Mouse (Mus musculus) layer of hippocampus, adult 9-10 months (tissue): ENCODE measurements around the gene Grik1.

Source experiments
- DNase-seq: peaks from one replicate; pipeline ENCODE4 v3.0.0; 2022; ENCODE audit warnings: low spot score

Grik1 gene

GRCm38 (mm10) chr16:88290132-88290772 is at the start of gene Grik1:
Grik1 (minus strand) TSS chr16:88290265.
- DNase-seq = no peak

- no peak for DNase-seq
Observed at GRCm38 (mm10) chr16:88294209-88294608, 4.1 kb upstream of the Grik1 start.

- DNase-seq = no peak
Observed at GRCm38 (mm10) chr16:88289421-88290081, 514 bp downstream of the Grik1 start.

- no peak for DNase-seq
Observed at GRCm38 (mm10) chr16:88258407-88258806, 31.7 kb downstream of the Grik1 start.

- no peak for DNase-seq
Observed at GRCm38 (mm10) chr16:88257072-88257471, 33.0 kb downstream of the Grik1 start.

- DNase-seq = no peak
Observed at GRCm38 (mm10) chr16:88256101-88256500, 34.0 kb downstream of the Grik1 start.

- DNase-seq = no peak
Observed at GRCm38 (mm10) chr16:88252676-88253075, 37.4 kb downstream of the Grik1 start.

GRCm38 (mm10) chr16:88251049-88251448 is 39.0 kb downstream of the Grik1 start:
- DNase-seq = no peak

- no peak for DNase-seq
Observed at GRCm38 (mm10) chr16:88249825-88250224, 40.2 kb downstream of the Grik1 start.

- no peak for DNase-seq
Observed at GRCm38 (mm10) chr16:88247586-88247985, 42.5 kb downstream of the Grik1 start.

GRCm38 (mm10) chr16:88244658-88245057 is 45.4 kb downstream of the Grik1 start:
- no peak for DNase-seq

GRCm38 (mm10) chr16:88225616-88226015 is 64.4 kb downstream of the Grik1 start:
- no peak for DNase-seq

- no peak for DNase-seq
Observed at GRCm38 (mm10) chr16:88221932-88222331, 68.1 kb downstream of the Grik1 start.

- no peak for DNase-seq
Observed at GRCm38 (mm10) chr16:88212531-88212930, 77.5 kb downstream of the Grik1 start.

GRCm38 (mm10) chr16:88211852-88212251 is 78.2 kb downstream of the Grik1 start:
- DNase-seq = no peak

- peak; percentile 36 for DNase-seq
Observed at GRCm38 (mm10) chr16:88204400-88204799, 85.7 kb downstream of the Grik1 start.

GRCm38 (mm10) chr16:88203985-88204384 is 86.1 kb downstream of the Grik1 start:
- DNase-seq = no peak

GRCm38 (mm10) chr16:88187433-88188037 is 102.5 kb downstream of the Grik1 start:
- no peak for DNase-seq

GRCm38 (mm10) chr16:88178813-88179212 is 111.3 kb downstream of the Grik1 start:
- DNase-seq = no peak

- DNase-seq = no peak
Observed at GRCm38 (mm10) chr16:88177364-88177763, 112.7 kb downstream of the Grik1 start.

GRCm38 (mm10) chr16:88174083-88174721 is 115.9 kb downstream of the Grik1 start:
- peak; percentile 16 for DNase-seq

GRCm38 (mm10) chr16:88166547-88166946 is 123.5 kb downstream of the Grik1 start:
- DNase-seq = no peak

- no peak for DNase-seq
Observed at GRCm38 (mm10) chr16:88142574-88142973, 147.5 kb downstream of the Grik1 start.
